Mouse (Mus musculus): ENCODE data around the gene Mtmr2.

Mtmr2 gene

GRCm38 (mm10) chr9:13809937-13810336, 61.7 kb downstream of the Mtmr2 start:
- no peak for DNase-seq

- DNase-seq: no peak
These were observed 70.2 kb downstream of the Mtmr2 start for GRCm38 (mm10) chr9:13818369-13818768.

DNA sequence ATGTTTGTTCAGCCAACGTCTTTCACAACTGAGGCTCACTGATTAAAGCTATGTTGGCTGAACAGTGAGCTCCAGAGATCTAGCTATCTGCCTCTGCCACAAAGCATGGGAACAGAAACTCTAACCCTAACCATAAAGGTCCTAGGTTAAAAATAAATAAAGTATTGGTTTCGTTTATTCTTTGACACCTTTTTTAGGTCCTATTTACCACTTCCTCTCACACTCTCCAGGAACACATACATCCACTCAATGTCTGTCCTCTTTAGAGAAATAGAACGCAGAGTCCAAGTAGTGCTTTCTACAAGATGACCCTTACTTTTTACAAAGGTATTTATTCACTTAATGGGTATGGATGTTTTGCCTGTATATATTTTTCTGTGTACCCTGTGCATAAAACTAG, 72.6 kb downstream of the Mtmr2 start:
- DNase-seq: no peak

DNA sequence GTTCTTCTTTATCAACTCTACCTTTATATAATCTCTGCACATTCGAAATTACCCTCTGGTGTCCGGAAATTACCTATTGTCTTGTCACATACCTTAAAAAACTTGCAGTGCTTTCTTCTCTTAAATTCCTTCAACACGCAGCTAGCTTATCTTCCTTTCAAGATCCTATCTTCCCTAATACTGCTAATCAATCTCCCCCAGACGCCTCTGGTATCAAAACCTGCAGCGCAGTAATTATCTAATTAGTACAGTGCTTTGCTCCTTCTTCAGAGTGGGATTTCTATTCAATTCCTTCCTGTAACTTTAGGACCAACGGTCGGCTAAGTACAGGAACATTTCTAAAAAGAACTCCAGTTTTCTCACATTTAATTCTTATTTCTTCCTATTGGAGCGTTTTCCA, 77.7 kb downstream of the Mtmr2 start:
- DNase-seq: no peak

DNA sequence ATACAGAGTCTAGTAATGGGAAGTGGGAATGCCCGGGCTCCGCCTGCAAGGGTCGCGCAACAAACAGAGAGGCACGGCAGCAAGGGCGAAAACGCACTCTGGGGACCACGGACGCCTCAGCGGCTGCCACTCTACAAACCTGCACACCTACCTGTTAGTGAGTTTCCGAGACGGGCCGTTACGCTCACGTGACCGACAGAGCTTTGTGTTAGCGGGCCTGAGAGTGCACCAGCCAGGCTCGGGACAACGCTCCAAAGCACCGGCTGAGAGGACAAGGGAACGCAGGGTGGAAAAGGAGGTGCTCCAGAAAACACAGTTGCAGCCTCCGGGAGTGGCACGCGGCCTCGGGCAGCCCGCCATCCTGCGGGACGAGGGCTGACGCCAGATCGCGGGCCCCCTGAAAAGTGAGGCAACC, 78.2 kb downstream of the Mtmr2 start:
- DNase-seq: peak in 1 of 2 experiments; percentile 73

- DNase-seq: peak; percentile 94 to 97
These were observed 78.7 kb downstream of the Mtmr2 start, which contains the start of gene Cep57 for GRCm38 (mm10) chr9:13826832-13827405. Cep57 (minus strand) TSS chr9:13827107.

GRCm38 (mm10) chr9:13827406-13828086, 79.3 kb downstream of the Mtmr2 start, which contains the start of gene Fam76b:
Fam76b (plus strand) TSS chr9:13827716.
- peak; percentile 97 to 100 for DNase-seq

- DNase-seq: peak in 1 of 2 experiments; percentile 59
These were observed 79.9 kb downstream of the Mtmr2 start for GRCm38 (mm10) chr9:13828087-13828441.

DNA sequence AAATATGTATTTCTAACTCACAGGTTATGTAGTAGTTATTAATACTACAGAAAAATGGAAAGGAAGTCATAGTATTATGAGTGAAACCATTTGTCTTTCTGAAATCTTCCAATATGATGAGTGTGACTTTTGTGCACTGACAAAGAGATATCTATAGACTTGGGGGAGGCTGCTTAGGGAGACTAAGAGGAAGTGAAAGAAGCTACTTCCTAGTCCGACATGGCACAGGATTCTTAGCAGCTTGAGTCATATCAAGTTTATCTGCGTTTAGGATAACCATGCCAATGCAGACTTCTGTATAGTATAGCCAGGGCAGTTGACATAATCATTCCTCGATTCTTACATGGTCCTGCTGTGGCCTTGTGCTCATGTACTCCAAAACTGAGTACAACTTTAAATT, 87.0 kb downstream of the Mtmr2 start:
- no peak for DNase-seq

DNA sequence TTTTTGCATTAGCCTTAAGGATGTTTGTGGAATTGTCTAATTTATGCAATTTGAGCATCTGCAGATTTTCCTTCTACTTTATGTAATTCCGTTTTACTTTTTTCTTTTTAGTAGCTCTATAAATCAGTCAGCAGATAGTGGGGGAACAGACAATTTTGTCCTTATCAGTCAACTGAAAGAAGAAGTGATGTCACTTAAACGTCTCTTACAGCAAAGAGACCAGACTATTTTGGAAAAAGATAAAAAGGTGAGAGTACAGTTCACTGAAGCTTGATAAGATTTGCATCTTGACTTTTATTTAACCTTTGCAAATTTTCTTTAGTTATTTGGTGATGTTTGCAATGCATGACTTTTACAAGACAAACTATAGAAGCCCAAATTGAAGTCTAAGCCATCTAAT, 88.5 kb downstream of the Mtmr2 start:
- no peak for DNase-seq

- DNase-seq: no peak
These were observed 99.4 kb downstream of the Mtmr2 start for GRCm38 (mm10) chr9:13847591-13847990.

DNA sequence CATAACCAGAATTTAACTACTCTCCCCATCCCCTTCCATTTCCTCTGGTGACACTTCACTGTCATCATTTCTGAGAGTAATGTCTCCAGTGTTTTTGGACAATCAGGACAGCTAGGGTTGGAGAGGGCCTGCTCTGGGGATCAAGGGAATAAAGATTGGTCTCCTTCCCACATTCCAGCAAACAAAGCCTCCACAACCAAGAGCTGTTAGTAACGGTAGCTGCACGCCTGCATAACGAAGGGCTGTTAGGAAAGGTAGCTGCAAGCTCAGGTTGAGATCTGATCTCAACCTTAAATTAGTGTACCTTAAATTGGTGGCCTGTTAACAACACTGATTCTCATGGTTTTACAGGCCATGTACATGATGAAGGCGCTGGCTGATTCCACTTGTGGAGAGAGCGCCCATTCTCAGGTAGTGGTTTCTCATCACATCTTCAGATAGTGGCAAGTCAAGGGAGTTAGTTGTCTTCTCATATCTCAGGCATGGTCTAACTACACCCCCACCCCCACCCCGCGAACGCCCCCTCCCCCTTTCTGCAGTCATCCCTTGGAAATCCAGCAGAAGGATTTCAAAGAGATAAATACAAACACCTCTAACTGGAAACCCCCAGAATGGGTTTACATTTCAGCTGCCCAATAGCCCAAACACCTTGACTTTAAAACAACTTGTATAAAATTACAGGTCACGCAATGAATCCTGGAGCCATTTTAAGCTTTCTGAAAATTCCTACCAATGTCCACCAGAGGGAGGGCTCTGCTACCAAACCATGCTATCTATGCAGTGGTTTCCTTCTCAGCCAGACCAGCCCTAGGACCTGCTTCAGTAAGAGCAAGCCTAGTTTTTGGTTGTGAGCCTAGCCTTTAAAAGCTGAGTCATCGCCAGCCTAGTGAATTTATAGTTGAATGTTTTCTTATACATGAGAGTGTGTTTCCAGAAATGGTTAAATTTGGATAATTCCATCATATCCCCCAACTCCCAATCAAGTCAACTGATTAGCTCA, 100.6 kb downstream of the Mtmr2 start:
- DNase-seq: no peak

DNA sequence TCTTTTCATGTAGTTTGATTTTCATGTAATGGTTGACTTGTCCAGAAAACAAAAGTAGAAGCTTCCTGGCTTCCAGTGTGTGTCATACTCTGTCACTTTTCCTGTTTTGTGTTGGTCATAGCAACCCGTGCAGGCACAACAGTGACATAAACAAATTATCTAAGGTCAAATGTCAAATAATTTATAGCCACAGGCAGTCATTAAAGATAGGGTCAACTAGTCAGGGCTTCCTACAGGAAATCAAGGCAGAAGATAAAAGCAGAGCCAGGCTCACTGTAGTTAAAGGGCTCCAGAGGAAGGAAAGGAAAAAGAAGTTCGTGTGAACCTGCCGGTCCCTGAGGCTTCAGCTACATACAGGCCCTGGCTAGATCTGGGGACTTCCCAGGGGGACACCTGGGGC, 105.7 kb downstream of the Mtmr2 start:
- DNase-seq: no peak

All from cerebellum, adult 18-20 months (tissue).